Mouse (Mus musculus) intestine, embryonic 14.5 days (tissue): Measurements from ENCODE around the gene Aven. TPM values are rescaled to one million over a fixed set of nuclear protein-coding genes. Genes with fewer than 3 reads are reported as not detected.
A peak's percentile ranks its signal among the peaks of the same experiment; 100 is the strongest.
"Not testable (repeated sequence)": the region's sequence is repeated elsewhere in the genome, so short reads cannot be mapped to it uniquely, and the experiment has no call there.

Experiments used
- ATAC-seq: fragments of 200-750 bp; cut with Nextera tagmentation; replicated peaks from 2 replicates; pipeline ENCODE4 v1.8.0; 2017; ENCODE audit warnings: low read depth, moderate number of reproducible peaks, moderate TSS enrichment, moderate library complexity; ENCODE audit not compliant: low FRiP score, low TSS enrichment
- DNase-seq: peaks from one replicate; pipeline ENCODE4 v3.0.0-alpha.2; 2018; ENCODE audit warnings: low spot score
- H3K27ac ChIP-seq: fragments of 300-500 bp; sonication (generic); 2 replicates; pipeline ENCODE4 v1.5.1; 2014; ENCODE audit warnings: low read depth, mild to moderate bottlenecking, control low read depth
- H3K27me3 ChIP-seq: fragments of 300-500 bp; sonication (generic); replicated peaks from 2 replicates; pipeline ENCODE4 v1.6.1; 2014; ENCODE audit warnings: low read length, control low read depth; ENCODE audit not compliant: control insufficient read depth, insufficient read depth
- H3K36me3 ChIP-seq: fragments of 300-500 bp; sonication (generic); 2 replicates; pipeline ENCODE4 v1.6.1; 2014; ENCODE audit warnings: low read length, control low read depth; ENCODE audit not compliant: control insufficient read depth, insufficient read depth
- H3K4me1 ChIP-seq: fragments of 300-500 bp; sonication (generic); replicated peaks from 2 replicates; pipeline ENCODE4 v1.6.1; 2014; ENCODE audit warnings: low read length, control low read depth, mixed read lengths; ENCODE audit not compliant: control insufficient read depth, insufficient read depth
- H3K4me2 ChIP-seq: fragments of 300-500 bp; sonication (generic); 2 replicates; pipeline ENCODE4 v1.6.1; 2014; ENCODE audit warnings: low read length
- H3K4me3 ChIP-seq: fragments of 300-500 bp; sonication (generic); 2 replicates; pipeline ENCODE4 v1.5.1; 2014; ENCODE audit warnings: low read depth, low read length, control low read depth, mixed read lengths
- H3K9ac ChIP-seq: fragments of 300-500 bp; sonication (generic); 2 replicates; pipeline ENCODE4 v1.6.1; 2014; ENCODE audit warnings: mild to moderate bottlenecking, low read length
- H3K9me3 ChIP-seq: fragments of 300-500 bp; sonication (generic); 2 replicates; pipeline ENCODE4 v1.6.1; 2016; ENCODE audit warnings: low read length, control low read depth; ENCODE audit not compliant: control insufficient read depth
- WGBS: fragments of 180-500 bp; shearing (Covaris S2); extraction: QIAGEN DNeasy Blood & Tissue Kit; methylation state at CpG from one replicate; pipeline ENCODE4 v1.1.7; 2014; 5-methylcytosine and 5-hydroxymethylcytosine counted together
- polyA plus RNA-seq: library from polyadenylated mRNA; unstranded; fragments of >200 nt; fragmentation: Nextera tagmentation; extraction: Ambion mirVana; gene quantifications from 2 replicates; pipeline ENCODE4 v1.2.1, GENCODE M21; 2014

Aven gene
- 7.6 and 9.1 TPM in 2 replicates for polyA plus RNA-seq

DNA sequence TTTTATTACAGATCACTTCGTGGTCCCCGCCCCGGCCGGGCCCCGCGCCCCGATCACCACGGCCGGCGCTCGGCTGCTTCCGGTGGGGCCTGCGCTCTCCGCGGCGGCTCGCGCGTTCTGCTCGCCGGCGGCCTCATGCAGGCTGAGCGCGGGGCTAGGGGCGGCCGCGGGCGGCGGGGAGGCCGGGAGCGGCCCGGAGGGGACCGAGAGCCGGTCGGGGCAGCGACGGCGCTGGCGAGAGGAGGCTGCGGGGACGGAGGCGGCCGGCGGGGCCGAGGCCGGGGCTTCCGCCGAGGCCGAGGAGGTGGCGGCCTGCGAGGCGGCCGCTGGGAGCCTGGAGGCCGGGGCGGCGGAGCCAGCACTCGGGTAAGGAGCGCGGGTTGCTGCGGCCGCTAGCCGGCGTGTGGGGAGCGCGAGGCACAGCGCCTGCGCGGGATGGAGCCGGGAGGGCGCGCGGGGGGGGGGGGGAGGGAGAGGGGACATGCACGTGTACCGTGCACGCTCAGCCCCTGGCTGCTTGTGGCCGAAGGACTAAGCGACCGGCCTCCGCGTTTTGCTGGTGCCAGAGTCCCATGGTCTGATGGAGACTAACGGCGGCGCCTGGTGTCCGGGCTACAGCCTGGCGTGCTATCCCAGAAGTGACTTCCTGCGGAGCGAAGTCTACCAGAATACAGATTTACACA, at the start of gene Aven:
TSS of gene Aven (plus strand) at position 109 of the 683 bp plus-strand sequence.
- peaks cover 9% of the 10 kb centered on the region; the same call in 1 of the 2 replicates for H3K4me1 ChIP-seq
- peak within 1 kb of the TSS; percentile 98 for H3K27ac ChIP-seq
- H3K4me2 ChIP-seq: peak within 1 kb of the TSS; percentile 86
- no peaks in the 10 kb centered on the region for H3K27me3 ChIP-seq
- H3K36me3 ChIP-seq: no peaks in the 10 kb centered on the region
- H3K4me3 ChIP-seq: peak within 1 kb of the TSS; percentile 48
- H3K9me3 ChIP-seq: no peaks in the 10 kb centered on the region
- peak; percentile 91 for DNase-seq
- under 1% methylated on average over 78 of the region's 87 CpGs for WGBS
- H3K9ac ChIP-seq: peak within 1 kb of the TSS; percentile 76
- ATAC-seq: peak; percentile 95

DNA sequence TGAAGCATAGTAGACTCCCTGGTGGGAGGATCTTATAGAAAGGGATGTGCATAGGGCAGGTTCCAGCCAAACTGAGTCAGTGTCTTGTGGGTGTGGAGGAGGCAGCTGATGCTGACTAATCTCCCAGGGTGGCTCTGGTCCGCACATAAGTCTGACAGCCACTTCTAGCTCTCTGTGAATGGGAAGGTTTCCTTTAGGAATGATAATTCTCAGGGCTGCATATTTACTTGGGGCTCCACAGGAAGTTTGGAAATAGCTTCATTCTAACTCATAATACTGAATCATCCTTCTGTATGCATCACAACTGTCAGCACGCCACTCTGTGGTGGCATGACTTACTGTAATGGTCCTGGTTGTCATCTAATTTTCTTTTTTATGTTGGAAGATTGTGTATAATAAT, 49.3 kb upstream of the Aven start:
- Histone ChIP-seq H3K4me1 (no peaks in the 10 kb centered on the region), H3K27ac (no peak overlapping the region), H3K4me2 (no peak overlapping the region), H3K9ac (no peak overlapping the region), H3K9me3 (no peaks in the 10 kb centered on the region), H3K27me3 (no peaks in the 10 kb centered on the region), H3K36me3 (no peaks in the 10 kb centered on the region), H3K4me3 (no peak overlapping the region)
- no peak for DNase-seq
- ATAC-seq: no peak
- 61% methylated on average over 2 of the region's 2 CpGs for WGBS

DNA sequence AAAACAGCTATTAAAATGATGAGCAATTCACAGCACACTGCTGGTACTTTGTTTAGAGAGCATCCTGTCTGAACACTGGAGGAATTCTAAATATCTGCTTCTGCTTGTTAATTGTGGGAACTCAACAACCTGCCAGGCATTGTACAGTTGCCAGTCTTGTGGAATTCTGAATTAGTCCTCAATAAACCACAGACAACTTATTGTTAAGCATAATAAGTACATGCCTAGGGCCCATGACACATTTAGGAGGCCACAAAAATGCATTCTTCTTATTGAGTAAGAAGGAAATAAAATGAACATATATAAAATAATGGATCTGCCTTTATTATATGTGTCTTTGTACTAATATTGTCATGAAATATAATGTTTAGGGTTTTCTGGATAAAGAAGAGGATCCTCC, 47.3 kb upstream of the Aven start:
- ATAC-seq: no peak
- H3K27me3 ChIP-seq: no peaks in the 10 kb centered on the region
- no peaks in the 10 kb centered on the region for H3K9me3 ChIP-seq

DNA sequence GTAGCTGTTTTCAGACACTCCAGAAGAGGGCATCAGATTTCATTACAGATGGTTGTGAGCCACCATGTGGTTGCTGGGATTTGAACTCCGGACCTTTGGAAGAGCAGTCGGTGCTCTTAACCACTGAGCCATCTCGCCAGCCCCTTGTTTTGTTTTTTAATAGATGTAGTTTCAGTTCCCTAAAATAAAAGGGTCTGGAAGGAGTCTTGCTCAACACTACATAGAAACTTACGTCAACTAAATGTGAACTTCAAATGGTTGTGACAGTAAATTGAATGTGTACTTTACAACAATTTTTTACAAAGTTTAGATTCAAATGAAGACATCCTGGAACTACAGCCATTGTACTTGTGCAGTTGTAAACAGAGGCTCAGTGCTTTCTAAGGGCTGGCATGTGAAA, 44.7 kb upstream of the Aven start:
- DNase-seq, H3K27me3 ChIP-seq, ATAC-seq, H3K9ac ChIP-seq, H3K4me2 ChIP-seq, H3K4me3 ChIP-seq, H3K9me3 ChIP-seq, H3K27ac ChIP-seq, H3K36me3 ChIP-seq, H3K4me1 ChIP-seq: not testable (repeated sequence)
- WGBS: 68% methylated on average over 4 of the region's 4 CpGs

More for the DNA sequence above, 47.3 kb upstream of the Aven start:
- Histone ChIP-seq H3K36me3 (no peaks in the 10 kb centered on the region), H3K9ac (no peak overlapping the region), H3K4me3 (no peak overlapping the region), H3K27ac (no peak overlapping the region), H3K4me2 (no peak overlapping the region), H3K4me1 (no peaks in the 10 kb centered on the region)
- no peak for DNase-seq

DNA sequence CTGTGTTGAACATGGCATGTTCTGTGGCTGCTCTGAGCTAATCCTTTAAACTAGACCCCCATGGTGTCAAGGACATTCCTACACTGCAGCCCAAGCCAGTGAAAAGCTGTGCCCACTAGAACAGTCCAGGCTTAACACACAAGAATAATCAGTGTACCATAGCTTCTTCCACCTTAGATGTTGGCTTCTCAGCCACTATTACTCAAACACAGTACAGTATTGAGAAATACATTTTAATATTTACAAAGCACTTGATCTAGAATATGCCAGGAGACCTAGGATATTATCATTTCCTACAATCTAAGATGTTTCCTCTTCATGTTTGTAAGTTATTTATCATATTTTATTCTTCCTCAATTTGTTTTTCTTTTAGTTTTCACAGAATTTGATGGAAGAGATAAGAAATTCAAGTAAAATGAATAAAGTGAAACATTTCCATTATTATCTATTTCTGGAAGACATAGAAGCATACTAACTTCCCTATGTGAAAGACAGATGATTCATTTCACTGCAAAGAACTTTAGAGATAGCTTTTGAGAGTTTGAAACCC, 44.2 kb upstream of the Aven start:
- Histone ChIP-seq H3K9ac (no peak overlapping the region), H3K4me2 (no peak overlapping the region), H3K4me1 (no peaks in the 10 kb centered on the region), H3K27ac (no peak overlapping the region), H3K27me3 (no peaks in the 10 kb centered on the region), H3K9me3 (no peaks in the 10 kb centered on the region), H3K36me3 (no peaks in the 10 kb centered on the region), H3K4me3 (no peak overlapping the region)
- DNase-seq: no peak
- no peak for ATAC-seq

DNA sequence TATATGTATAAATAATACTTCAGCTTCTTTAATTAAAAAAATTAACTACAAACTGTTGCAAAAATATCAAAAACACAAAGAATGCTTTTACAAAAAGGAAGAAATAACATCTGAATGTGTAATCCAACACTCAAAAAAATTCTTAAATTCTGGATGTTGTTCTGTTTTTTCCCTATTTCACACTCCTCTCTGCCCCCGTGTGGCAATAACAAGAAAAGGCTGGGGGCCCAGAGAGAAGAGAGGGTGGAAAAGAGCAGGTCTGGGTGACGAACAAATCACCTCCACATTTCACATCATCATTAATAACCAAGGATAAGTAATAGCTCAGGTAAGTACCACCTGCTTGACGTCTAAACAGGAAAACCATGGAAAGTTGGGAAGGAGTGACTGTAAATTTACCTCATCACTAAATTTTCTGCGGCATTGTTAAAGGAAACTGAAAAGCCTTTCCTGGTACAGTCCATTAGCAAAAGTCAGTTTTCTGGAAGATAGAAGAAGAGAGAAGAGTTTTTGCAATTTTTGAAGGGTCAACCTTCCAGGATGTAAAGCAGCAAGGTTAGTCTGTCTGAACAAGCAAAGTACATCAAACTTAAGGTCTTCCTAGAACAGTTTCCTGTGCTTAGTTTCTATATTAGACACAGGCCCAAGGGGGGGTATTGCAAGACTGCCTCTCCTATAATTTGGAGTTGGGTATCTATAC, 43.0 kb upstream of the Aven start:
- no peak overlapping the region for H3K9ac ChIP-seq
- no peaks in the 10 kb centered on the region for H3K36me3 ChIP-seq
- no peak overlapping the region for H3K4me3 ChIP-seq
- no peaks in the 10 kb centered on the region for H3K27me3 ChIP-seq
- H3K27ac ChIP-seq: no peak overlapping the region
- H3K4me2 ChIP-seq: no peak overlapping the region
- no peaks in the 10 kb centered on the region for H3K9me3 ChIP-seq
- DNase-seq: no peak
- 35% methylated on average over 4 of the region's 4 CpGs for WGBS
- no peaks in the 10 kb centered on the region; the same call in 1 of the 2 replicates for H3K4me1 ChIP-seq
- ATAC-seq: no peak

DNA sequence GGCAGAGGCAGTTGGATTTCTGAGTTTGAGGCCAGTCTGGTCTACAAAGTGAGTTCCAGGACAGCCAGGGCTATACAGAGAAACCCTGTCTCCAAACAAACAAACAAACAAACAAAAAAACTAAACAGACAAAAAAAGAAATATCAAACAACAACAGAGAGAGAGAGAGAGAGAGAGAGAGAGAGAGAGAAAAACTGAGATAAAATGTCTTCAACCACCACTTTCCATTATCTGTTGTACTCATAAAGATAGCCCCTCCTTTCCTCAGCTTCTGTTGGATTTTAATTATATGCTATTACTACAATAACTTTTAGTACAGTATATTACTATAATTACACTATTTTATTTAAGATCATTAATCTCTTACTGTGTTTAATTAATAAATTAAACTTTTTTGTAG, 40.3 kb upstream of the Aven start:
- not testable (repeated sequence) for H3K9me3 ChIP-seq, H3K27ac ChIP-seq, ATAC-seq, DNase-seq, H3K4me2 ChIP-seq, H3K9ac ChIP-seq, H3K27me3 ChIP-seq, H3K4me1 ChIP-seq, H3K4me3 ChIP-seq, H3K36me3 ChIP-seq

DNA sequence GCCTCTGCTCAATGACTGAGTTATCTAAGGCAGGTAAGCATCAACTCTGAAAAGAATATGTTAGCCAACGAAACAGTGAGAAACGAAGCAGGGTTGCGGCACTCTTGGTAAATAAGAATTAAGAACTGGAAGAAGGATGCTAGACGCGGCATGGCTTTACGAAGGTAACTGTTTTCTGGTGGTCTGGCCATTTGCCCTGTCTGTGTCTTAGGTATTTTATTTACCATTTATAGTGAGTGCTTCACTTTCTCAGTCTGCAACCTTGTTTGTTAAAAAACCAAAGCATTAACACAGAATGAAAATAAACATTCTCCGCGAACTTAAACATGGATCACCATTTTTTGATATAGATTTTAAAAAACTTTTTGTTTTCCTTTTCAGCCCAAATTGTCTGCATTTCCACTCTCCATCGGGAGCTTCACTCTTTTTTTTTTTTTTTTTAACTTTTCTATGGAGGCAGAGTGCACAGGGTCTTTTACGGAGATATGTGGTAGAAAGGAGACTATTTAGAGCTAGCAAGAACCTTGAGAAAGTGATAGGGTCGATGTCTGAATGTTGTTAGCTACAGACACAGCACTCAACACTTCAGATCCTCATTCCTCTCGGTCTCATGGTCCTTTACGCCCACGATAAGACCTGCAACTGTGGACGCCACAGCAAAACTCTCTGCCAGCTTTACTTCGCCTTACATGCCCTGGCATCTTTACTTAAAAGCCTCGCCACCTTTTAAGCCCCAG, 38.5 kb upstream of the Aven start:
- ATAC-seq (no peak; the same call in 1 of the 2 replicates), DNase-seq (no peak)
- 29% methylated on average over 17 of the region's 17 CpGs for WGBS
- no peaks in the 10 kb centered on the region for H3K36me3 ChIP-seq
- H3K4me3 ChIP-seq: peak overlapping the region; percentile 96
- H3K4me1 ChIP-seq: peaks cover 8% of the 10 kb centered on the region; the same call in 1 of the 2 replicates
- peak overlapping the region; percentile 93 for H3K4me2 ChIP-seq
- peak overlapping the region; percentile 91 for H3K9ac ChIP-seq
- H3K9me3 ChIP-seq: no peaks in the 10 kb centered on the region
- H3K27me3 ChIP-seq: no peaks in the 10 kb centered on the region
- H3K27ac ChIP-seq: peak overlapping the region; percentile 74; the same call in 1 of the 2 replicates
